Mouse (Mus musculus): ENCODE data around the gene Gm20918. TPM values are rescaled to one million over a fixed set of nuclear protein-coding genes. Genes with fewer than 3 reads are reported as not detected.

Gene Gm20918
- not detected for polyA plus RNA-seq (2014; fragmentation: Illumina TruSeq; extraction: RNeasy Lipid Tissue Mini Kit (QIAGEN cat#74804); ENCODE audit: low read depth, low replicate concordance)

GRCm38 (mm10) chrY:5043637-5044036 is at the start of gene Gm20918:
Gm20918 (plus strand) TSS chrY:5043937.

Other genes starting within 250 kb of the Gm20918 start
- gene Gm21820, start 205.5 kb downstream of the Gm20918 start, polyA plus RNA-seq (2014; fragmentation: Illumina TruSeq; extraction: RNeasy Lipid Tissue Mini Kit (QIAGEN cat#74804); ENCODE audit: low read depth, low replicate concordance) = not detected

Measured in adipose tissue, adult 10 weeks (tissue).